Mouse (Mus musculus) stomach, embryonic 14.5 days (tissue): Measurements from ENCODE around the gene Olfr1241. TPM values are rescaled to one million over a fixed set of nuclear protein-coding genes. Genes with fewer than 3 reads are reported as not detected.

ENCODE experiments used
- ATAC-seq: fragments of 200-750 bp; cut with Nextera tagmentation; 2 replicates; pipeline ENCODE4 v1.8.0; 2017; ENCODE audit warnings: low read depth, moderate TSS enrichment; ENCODE audit not compliant: insufficient number of reproducible peaks, insufficient read depth, low FRiP score
- H3K27ac ChIP-seq: fragments of 300-500 bp; sonication (generic); 2 replicates; pipeline ENCODE4 v1.5.1; 2014; ENCODE audit warnings: mild to moderate bottlenecking, low read length, moderate library complexity, mixed read lengths
- H3K27me3 ChIP-seq: fragments of 300-500 bp; sonication (generic); 2 replicates; pipeline ENCODE4 v1.6.1; 2014; ENCODE audit warnings: low read length, control low read depth, mixed read lengths; ENCODE audit not compliant: control insufficient read depth, insufficient read depth
- H3K36me3 ChIP-seq: fragments of 300-500 bp; sonication (generic); 2 replicates; pipeline ENCODE4 v1.6.1; 2014; ENCODE audit warnings: mild to moderate bottlenecking, control low read depth, low read length, moderate library complexity, mixed read lengths; ENCODE audit not compliant: control insufficient read depth, insufficient read depth
- H3K4me1 ChIP-seq: fragments of 300-500 bp; sonication (generic); 2 replicates; pipeline ENCODE4 v1.6.1; 2014; ENCODE audit warnings: low read length, control low read depth, mixed read lengths; ENCODE audit not compliant: control insufficient read depth, insufficient read depth
- H3K4me2 ChIP-seq: fragments of 300-500 bp; sonication (generic); replicated peaks from 2 replicates; pipeline ENCODE4 v1.6.1; 2014; ENCODE audit warnings: low read depth, low read length, control low read depth
- H3K4me3 ChIP-seq: fragments of 300-500 bp; sonication (generic); 2 replicates; pipeline ENCODE4 v1.5.1; 2014; ENCODE audit warnings: low read depth, low read length, control low read depth
- H3K9ac ChIP-seq: fragments of 300-500 bp; sonication (generic); replicated peaks from 2 replicates; pipeline ENCODE4 v1.6.1; 2014; ENCODE audit warnings: low read depth, mild to moderate bottlenecking, control low read depth, low read length, moderate library complexity, mixed read lengths
- H3K9me3 ChIP-seq: fragments of 300-500 bp; sonication (generic); 2 replicates; pipeline ENCODE4 v1.6.1; 2016; ENCODE audit warnings: low read depth, low read length, control low read depth; ENCODE audit not compliant: control insufficient read depth
- WGBS: fragments of 180-500 bp; shearing (Covaris S2); extraction: QIAGEN DNeasy Blood & Tissue Kit; methylation state at CpG from one replicate; pipeline ENCODE4 v1.1.7; 2014; 5-methylcytosine and 5-hydroxymethylcytosine counted together
- polyA plus RNA-seq: library from polyadenylated mRNA; unstranded; fragments of >200 nt; fragmentation: Nextera tagmentation; extraction: Ambion mirVana; gene quantifications from 2 replicates; pipeline ENCODE4 v1.2.1, GENCODE M21; 2014

Olfr1241 gene
- not detected in 2 replicates for polyA plus RNA-seq

GRCm38 (mm10) chr2:89487026-89487425 is at the start of gene Olfr1241:
Olfr1241 (minus strand) TSS chr2:89487126.
- Histone ChIP-seq H3K27ac (no peak within 1 kb of the TSS), H3K36me3 (no peaks in the 10 kb centered on the region), H3K9me3 (no peaks in the 10 kb centered on the region), H3K4me1 (no peaks in the 10 kb centered on the region), H3K27me3 (no peaks in the 10 kb centered on the region), H3K9ac (no peak within 1 kb of the TSS), H3K4me2 (no peak within 1 kb of the TSS), H3K4me3 (no peak within 1 kb of the TSS)
- no peak for ATAC-seq

GRCm38 (mm10) chr2:89531387-89531786 is 44.5 kb upstream of the Olfr1241 start, which contains the start of gene Olfr1243:
Olfr1243 (minus strand) TSS chr2:89531487.
- Histone ChIP-seq H3K4me2 (no peak within 1 kb of the TSS), H3K4me1 (no peaks in the 10 kb centered on the region), H3K4me3 (no peak within 1 kb of the TSS), H3K9me3 (no peaks in the 10 kb centered on the region), H3K27ac (no peak within 1 kb of the TSS), H3K27me3 (no peaks in the 10 kb centered on the region), H3K36me3 (no peaks in the 10 kb centered on the region), H3K9ac (no peak within 1 kb of the TSS)
- WGBS, result 79% methylated on average over 1 of the region's 1 CpGs
- no peak for ATAC-seq

- no peaks in the 10 kb centered on the region for H3K4me1 ChIP-seq
- no peak for ATAC-seq
- no peaks in the 10 kb centered on the region for H3K27me3 ChIP-seq
- no peak within 1 kb of the TSS for H3K9ac ChIP-seq
- H3K4me3 ChIP-seq, result no peak within 1 kb of the TSS
- H3K27ac ChIP-seq, result no peak within 1 kb of the TSS
- 63% methylated on average over 1 of the region's 1 CpGs for WGBS
- no peaks in the 10 kb centered on the region for H3K36me3 ChIP-seq
- H3K4me2 ChIP-seq, result no peak within 1 kb of the TSS
- no peaks in the 10 kb centered on the region for H3K9me3 ChIP-seq
Observed at GRCm38 (mm10) chr2:89498235-89498634, 11.3 kb upstream of the Olfr1241 start, which contains the start of gene Olfr1242. Olfr1242 (minus strand) TSS chr2:89498335.

GRCm38 (mm10) chr2:89442900-89443299 is 44.0 kb downstream of the Olfr1241 start, which contains the start of gene Olfr1240:
Olfr1240 (minus strand) TSS chr2:89443000.
- H3K27ac ChIP-seq, result no peak within 1 kb of the TSS
- H3K4me2 ChIP-seq, result no peak within 1 kb of the TSS
- no peaks in the 10 kb centered on the region for H3K36me3 ChIP-seq
- 82% methylated on average over 3 of the region's 3 CpGs for WGBS
- no peak for ATAC-seq
- no peak within 1 kb of the TSS for H3K9ac ChIP-seq
- H3K4me1 ChIP-seq, result no peaks in the 10 kb centered on the region
- H3K4me3 ChIP-seq, result no peak within 1 kb of the TSS
- H3K27me3 ChIP-seq, result no peaks in the 10 kb centered on the region
- H3K9me3 ChIP-seq, result no peaks in the 10 kb centered on the region

Other genes starting within 250 kb of the Olfr1241 start
- not detected in 2 replicates for gene Olfr1228, start 233.1 kb downstream of the Olfr1241 start, polyA plus RNA-seq
- gene Olfr1229, start 199.1 kb downstream of the Olfr1241 start, polyA plus RNA-seq, result not detected in 2 replicates
- not detected in 2 replicates for gene Olfr1230, start 189.9 kb downstream of the Olfr1241 start, polyA plus RNA-seq
- not detected in 2 replicates for gene Olfr1231, start 180.1 kb downstream of the Olfr1241 start, polyA plus RNA-seq
- gene Olfr1232, start 157.5 kb downstream of the Olfr1241 start, polyA plus RNA-seq, result not detected in 2 replicates
- not detected in 2 replicates for gene Olfr1233, start 144.7 kb downstream of the Olfr1241 start, polyA plus RNA-seq
- gene Olfr1234, start 122.3 kb downstream of the Olfr1241 start, polyA plus RNA-seq, result not detected in 2 replicates
- gene Olfr1238, start 77.5 kb downstream of the Olfr1241 start, polyA plus RNA-seq, result not detected in 2 replicates
- gene Olfr1239, start 66.7 kb downstream of the Olfr1241 start, polyA plus RNA-seq, result not detected in 2 replicates
- gene Olfr1240, start 44.1 kb downstream of the Olfr1241 start, polyA plus RNA-seq, result not detected in 2 replicates
- gene Olfr1242, start 11.2 kb upstream of the Olfr1241 start, polyA plus RNA-seq, result not detected in 2 replicates
- not detected in 2 replicates for gene Olfr1243, start 44.4 kb upstream of the Olfr1241 start, polyA plus RNA-seq
- gene Olfr1245, start 91.3 kb upstream of the Olfr1241 start, polyA plus RNA-seq, result not detected in 2 replicates
- not detected in 2 replicates for gene Olfr1246, start 106.0 kb upstream of the Olfr1241 start, polyA plus RNA-seq
- gene Olfr1247, start 127.0 kb upstream of the Olfr1241 start, polyA plus RNA-seq, result not detected in 2 replicates
- gene Olfr1248, start 131.1 kb upstream of the Olfr1241 start, polyA plus RNA-seq, result not detected in 2 replicates
- not detected in 2 replicates for gene Olfr1249, start 147.9 kb upstream of the Olfr1241 start, polyA plus RNA-seq
- not detected in 2 replicates for gene Olfr1250, start 174.3 kb upstream of the Olfr1241 start, polyA plus RNA-seq
- not detected in 2 replicates for gene Olfr1251, start 184.8 kb upstream of the Olfr1241 start, polyA plus RNA-seq
- not detected in 2 replicates for gene Olfr1252, start 237.9 kb upstream of the Olfr1241 start, polyA plus RNA-seq